Mouse (Mus musculus) erythroblast, embryonic 14.5 days (primary cell): ENCODE data around the gene Trim71. TPM values are rescaled to one million over a fixed set of nuclear protein-coding genes. Genes with fewer than 3 reads are reported as not detected.
A peak's percentile ranks its signal among the peaks of the same experiment; 100 is the strongest.

Experiments used
- H3K27me3 ChIP-seq: 2 replicates; pipeline ENCODE4 v1.6.1; 2012; ENCODE audit warnings: inconsistent platforms; ENCODE audit not compliant: control insufficient read depth
- H3K36me3 ChIP-seq: 2 replicates; pipeline ENCODE4 v1.6.1; 2012; ENCODE audit warnings: mild to moderate bottlenecking, inconsistent platforms; ENCODE audit not compliant: control insufficient read depth
- H3K4me1 ChIP-seq: 2 replicates; pipeline ENCODE4 v1.6.1; 2012; ENCODE audit warnings: inconsistent platforms; ENCODE audit not compliant: control insufficient read depth
- H3K4me3 ChIP-seq: replicated peaks from 2 replicates; pipeline ENCODE3; 2012; ENCODE audit warnings: moderate library complexity, mild to moderate bottlenecking, inconsistent platforms
- H3K9me3 ChIP-seq: 2 replicates; pipeline ENCODE4 v1.6.1; 2012; ENCODE audit warnings: low read length, inconsistent platforms, mixed read lengths; ENCODE audit not compliant: control insufficient read depth
- GATA1 ChIP-seq: IDR thresholded peaks from 2 replicates; pipeline ENCODE4 v1.6.1; 2012; ENCODE audit warnings: low read length, inconsistent platforms, mixed read lengths
- TAL1 ChIP-seq: IDR thresholded peaks from 3 replicates; pipeline ENCODE4 v1.6.1; 2012; ENCODE audit warnings: low read length, inconsistent platforms, mixed read lengths
- polyA plus RNA-seq: library from polyadenylated mRNA; stranded (reverse); fragments of >175 nt; gene quantifications from 2 replicates; pipeline ENCODE4 v1.2.3, GENCODE M21; 2012

Gene Trim71
- polyA plus RNA-seq, 1 experiment, result not detected

GRCm38 (mm10) chr9:114578646-114579045 lies 14.5 kb upstream of the Trim71 start:
- H3K4me1 ChIP-seq, result peaks cover 8% of the 10 kb centered on the region

GRCm38 (mm10) chr9:114576001-114576400 lies 11.8 kb upstream of the Trim71 start:
- no peaks in the 10 kb centered on the region for H3K27me3 ChIP-seq
- H3K9me3 ChIP-seq, result no peaks in the 10 kb centered on the region
- no peak for TF ChIP-seq TAL1
- TF ChIP-seq GATA1, result no peak
- H3K36me3 ChIP-seq, result no peaks in the 10 kb centered on the region
- no peak overlapping the region for H3K4me3 ChIP-seq
- H3K4me1 ChIP-seq, result peaks cover 6% of the 10 kb centered on the region

More at GRCm38 (mm10) chr9:114578646-114579045, 14.5 kb upstream of the Trim71 start:
- H3K9me3 ChIP-seq, result no peaks in the 10 kb centered on the region
- no peak for TF ChIP-seq GATA1
- TF ChIP-seq TAL1, result no peak
- H3K4me3 ChIP-seq, result no peak overlapping the region
- no peaks in the 10 kb centered on the region for H3K27me3 ChIP-seq
- no peaks in the 10 kb centered on the region for H3K36me3 ChIP-seq

GRCm38 (mm10) chr9:114573528-114573927 lies 9.4 kb upstream of the Trim71 start:
- TF ChIP-seq GATA1, result no peak
- TF ChIP-seq TAL1, result no peak
- Histone ChIP-seq H3K4me3 (no peak overlapping the region), H3K4me1 (peaks cover 1% of the 10 kb centered on the region; the same call in 1 of the 2 replicates), H3K27me3 (no peaks in the 10 kb centered on the region; the same call in 1 of the 2 replicates), H3K9me3 (no peaks in the 10 kb centered on the region), H3K36me3 (no peaks in the 10 kb centered on the region)

GRCm38 (mm10) chr9:114568682-114569474 lies 4.7 kb upstream of the Trim71 start:
- no peaks in the 10 kb centered on the region for H3K4me1 ChIP-seq
- no peak for TF ChIP-seq GATA1
- no peak for TF ChIP-seq TAL1
- no peak overlapping the region for H3K4me3 ChIP-seq
- H3K27me3 ChIP-seq, result peaks cover 26% of the 10 kb centered on the region
- H3K9me3 ChIP-seq, result no peaks in the 10 kb centered on the region
- H3K36me3 ChIP-seq, result no peaks in the 10 kb centered on the region

DNA sequence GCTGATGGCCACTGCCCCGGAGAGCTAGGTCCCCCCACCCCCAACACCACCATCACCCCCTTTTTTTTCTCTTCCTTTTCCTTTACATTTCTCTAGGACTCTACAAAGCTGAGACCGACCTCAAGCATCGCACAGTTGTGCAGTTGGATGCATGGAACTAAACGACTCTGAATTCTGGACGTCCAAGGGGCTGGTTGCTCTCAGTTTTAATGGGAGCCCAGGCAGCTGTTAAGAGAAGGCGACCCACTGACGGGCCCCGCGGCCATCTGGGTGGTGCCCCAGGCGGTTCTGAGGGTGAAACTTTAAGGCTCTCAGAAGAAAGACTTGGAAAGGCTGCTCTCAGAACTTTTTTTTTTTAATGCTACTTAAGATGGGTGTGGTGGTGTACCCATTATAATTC lies 498 bp upstream of the Trim71 start:
- TF ChIP-seq TAL1 (no peak), GATA1 (no peak)
- Histone ChIP-seq H3K4me1 (no peaks in the 10 kb centered on the region), H3K27me3 (peaks cover 68% of the 10 kb centered on the region), H3K36me3 (no peaks in the 10 kb centered on the region), H3K4me3 (no peak overlapping the region), H3K9me3 (no peaks in the 10 kb centered on the region)

DNA sequence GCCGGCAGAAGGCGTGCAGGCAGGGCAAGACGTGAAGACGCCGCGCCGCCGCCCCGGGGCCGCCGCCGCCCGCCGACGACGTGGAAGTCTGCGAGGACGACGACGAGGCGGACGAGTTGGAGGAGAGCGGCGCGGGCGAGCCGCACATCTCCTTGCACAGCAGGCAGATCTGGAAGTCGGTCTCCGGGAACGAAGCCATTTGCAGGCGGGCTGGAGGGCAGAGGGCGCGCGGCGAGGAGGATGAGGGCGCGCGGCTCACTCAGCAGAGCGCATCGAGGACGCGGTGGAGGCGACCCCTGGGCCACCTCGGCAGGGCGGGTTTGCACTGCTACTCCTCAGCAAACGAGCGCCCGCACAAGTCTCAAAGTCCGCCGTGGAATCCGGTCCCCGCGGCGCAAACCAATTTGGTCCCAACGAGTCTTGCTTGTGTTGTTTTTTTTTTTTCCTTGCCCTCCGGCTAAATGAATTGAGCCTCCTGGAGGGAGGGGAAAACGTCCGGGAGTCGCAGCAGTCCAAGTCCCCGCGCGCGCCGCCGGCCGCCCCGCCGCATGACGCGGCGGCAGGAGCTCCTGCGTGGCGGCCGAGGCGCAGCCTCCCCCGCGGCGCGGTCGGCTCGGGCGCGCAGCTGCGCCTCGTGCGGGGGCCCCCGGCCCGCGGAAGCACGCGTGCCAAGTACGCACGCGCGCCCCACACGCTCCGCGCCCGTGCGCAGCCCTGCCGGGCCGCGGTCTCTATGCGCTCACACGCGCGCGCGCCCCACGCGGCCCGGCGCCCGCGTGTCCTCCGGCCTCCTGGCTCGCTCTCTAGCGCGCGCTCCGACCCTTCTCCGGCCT lies 1.0 kb downstream of the Trim71 start:
- TF ChIP-seq TAL1 (no peak), GATA1 (no peak)
- Histone ChIP-seq H3K9me3 (no peaks in the 10 kb centered on the region), H3K27me3 (peaks cover 82% of the 10 kb centered on the region), H3K4me3 (peak overlapping the region; percentile 54), H3K36me3 (no peaks in the 10 kb centered on the region), H3K4me1 (no peaks in the 10 kb centered on the region)

DNA sequence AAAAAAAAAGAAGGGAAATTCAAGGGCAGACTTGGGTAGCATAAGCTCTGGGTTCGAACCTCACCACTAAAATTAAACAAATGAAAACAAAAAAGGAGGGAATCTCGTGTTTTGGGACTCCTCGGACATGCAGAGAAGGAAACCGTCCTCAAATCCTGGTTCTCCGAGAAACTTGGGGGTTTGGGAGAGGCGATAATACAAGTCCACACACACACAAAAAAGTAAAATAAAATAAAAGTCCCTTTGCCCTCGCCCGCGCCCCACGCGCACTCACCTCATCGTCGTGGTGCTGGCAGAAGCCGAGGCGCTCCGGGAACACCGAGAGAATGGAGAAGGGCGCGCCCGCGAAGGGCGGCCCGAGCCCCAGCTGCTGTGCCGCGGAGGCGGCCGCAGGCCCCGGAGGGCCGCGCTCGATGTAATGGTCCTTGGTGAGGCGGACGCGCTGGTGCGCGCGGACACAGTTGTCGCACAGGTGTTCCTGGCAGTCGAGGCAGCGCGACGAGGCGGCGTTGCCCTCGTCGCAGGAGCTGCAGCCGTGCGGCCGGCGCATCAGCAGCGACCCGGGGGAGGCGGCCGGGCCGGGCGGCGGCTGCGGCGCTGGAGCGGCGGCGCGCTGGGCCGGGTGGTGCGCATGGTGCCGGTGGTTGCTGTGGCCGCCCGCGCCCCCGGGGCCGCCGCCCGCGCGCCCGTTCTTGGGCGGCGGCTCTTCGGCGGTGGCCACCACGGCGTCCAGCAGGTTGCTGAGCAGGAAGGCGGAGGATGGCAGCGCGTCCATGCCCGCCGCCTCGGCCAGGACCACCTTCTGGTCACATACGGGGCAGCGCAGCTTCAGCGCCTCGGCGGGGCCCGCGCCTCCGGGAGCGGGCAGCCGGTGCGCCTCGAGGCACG lies 1.9 kb downstream of the Trim71 start:
- Histone ChIP-seq H3K4me1 (no peaks in the 10 kb centered on the region), H3K4me3 (peak overlapping the region; percentile 54), H3K36me3 (no peaks in the 10 kb centered on the region), H3K9me3 (no peaks in the 10 kb centered on the region), H3K27me3 (peaks cover 84% of the 10 kb centered on the region)
- TF ChIP-seq GATA1 (no peak), TAL1 (no peak)

DNA sequence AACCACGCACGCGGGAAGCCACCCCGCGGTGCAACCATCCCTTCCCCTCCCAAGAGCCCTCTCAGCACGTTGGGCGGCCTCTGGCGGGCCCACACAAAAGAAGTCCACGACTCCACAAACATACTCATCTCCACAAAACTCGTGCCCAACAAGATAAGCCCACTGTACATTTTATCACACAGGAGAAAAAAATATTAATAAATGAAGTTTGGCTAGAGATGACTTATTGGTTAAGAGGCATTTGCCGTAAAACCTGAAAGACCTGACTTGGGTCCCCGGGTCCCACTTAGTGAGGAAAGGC lies 2.5 kb downstream of the Trim71 start:
- Histone ChIP-seq H3K4me3 (peak overlapping the region; percentile 54), H3K27me3 (peaks cover 88% of the 10 kb centered on the region), H3K9me3 (no peaks in the 10 kb centered on the region), H3K36me3 (no peaks in the 10 kb centered on the region), H3K4me1 (no peaks in the 10 kb centered on the region)
- TF ChIP-seq GATA1, result no peak
- no peak for TF ChIP-seq TAL1
